Comparison of ENCODE assay signal across 23 mouse cellular contexts in genomic region chr13:80897411-80897810, GRCm38 (mm10). TPM values are rescaled to one million over a fixed set of nuclear protein-coding genes. Genes with fewer than 3 reads are reported as not detected.
DNase-seq lines count a peak whose midpoint lies in the region; ATAC-seq and TF ChIP-seq lines count a peak whose summit lies in the region.
"Had no signal": no experiment of that assay in that cellular context is flagged by ENCODE, and none has a peak within 500 bp of the region (broad histone marks: within the 10 kb centered on the region; RNA-seq: fewer than 3 reads in every experiment).

No protein-coding gene starts in this region.

- H3K27ac ChIP-seq in forebrain, embryonic 11.5 days (ENCODE audit: low read depth, low read length): no peak overlapping the region
- H3K27ac ChIP-seq in forebrain, embryonic 10.5 days: no peak overlapping the region
- peak overlapping the region; percentile 71 for H3K27ac ChIP-seq in liver, adult 2 months (replicated peaks; ENCODE audit: insufficient read depth, low read depth, low read length)
- H3K27ac ChIP-seq in forebrain, postnatal 0 days (ENCODE audit: low read depth, low read length): no peak overlapping the region
- H3K27ac ChIP-seq: embryonic facial prominence, embryonic 13.5 days; gastrocnemius, adult 2 months; heart, embryonic 13.5 days; limb, embryonic 15.5 days; stomach, embryonic 15.5 days had no signal

- no peaks in the 10 kb centered on the region for H3K4me1 ChIP-seq in forebrain, embryonic 11.5 days (replicated peaks; ENCODE audit: control insufficient read depth, insufficient read depth, low read length)
- H3K4me1 ChIP-seq in forebrain, embryonic 10.5 days: no peaks in the 10 kb centered on the region
- H3K4me1 ChIP-seq in liver, adult 2 months (ENCODE audit: control insufficient read depth, insufficient read depth, low read length): peaks cover 10% of the 10 kb centered on the region
- no peaks in the 10 kb centered on the region for H3K4me1 ChIP-seq in forebrain, postnatal 0 days (ENCODE audit: insufficient read depth)
- H3K4me1 ChIP-seq: embryonic facial prominence, embryonic 13.5 days; heart, embryonic 13.5 days; limb, embryonic 15.5 days; stomach, embryonic 15.5 days had no signal

- H3K79me2 ChIP-seq in liver, adult 2 months (ENCODE audit: control insufficient read depth, insufficient read depth, low read length): no peaks in the 10 kb centered on the region

- WGBS in forebrain, embryonic 11.5 days: 70% methylated on average over 1 of the region's 1 CpGs
- 40% methylated on average over 1 of the region's 1 CpGs for WGBS in forebrain, embryonic 10.5 days
- 24% methylated on average over 1 of the region's 1 CpGs for WGBS in liver, adult 2 months
- WGBS in forebrain, postnatal 0 days: 63% methylated on average over 1 of the region's 1 CpGs

- H3K36me3 ChIP-seq in forebrain, embryonic 11.5 days (ENCODE audit: control insufficient read depth, insufficient read depth, low read length): no peaks in the 10 kb centered on the region; the same call in 1 of the 2 replicates
- peaks cover 59% of the 10 kb centered on the region for H3K36me3 ChIP-seq in forebrain, embryonic 10.5 days (replicated peaks)
- peaks cover 24% of the 10 kb centered on the region for H3K36me3 ChIP-seq in liver, adult 2 months (ENCODE audit: control insufficient read depth, insufficient read depth, low read length)
- H3K36me3 ChIP-seq in forebrain, postnatal 0 days (ENCODE audit: insufficient read depth): peaks cover 35% of the 10 kb centered on the region

- H3K9me3 ChIP-seq in forebrain, embryonic 11.5 days (ENCODE audit: control insufficient read depth, low read length): no peaks in the 10 kb centered on the region
- no peaks in the 10 kb centered on the region for H3K9me3 ChIP-seq in forebrain, embryonic 10.5 days
- H3K9me3 ChIP-seq in forebrain, postnatal 0 days (ENCODE audit: low read length): no peaks in the 10 kb centered on the region
- H3K9me3 ChIP-seq: embryonic facial prominence, embryonic 13.5 days; heart, embryonic 13.5 days; limb, embryonic 15.5 days; stomach, embryonic 15.5 days had no signal

- DNase-seq in forebrain, embryonic 11.5 days (ENCODE audit: low spot score): no peak
- no peak for DNase-seq in forebrain, embryonic 10.5 days (ENCODE audit: extremely low spot score, low spot score)
- peak; percentile 58 for DNase-seq in liver, adult 2 months (ENCODE audit: extremely low read depth, low read depth, low spot score)
- DNase-seq in liver: no peak
- DNase-seq in ES-CJ7 (ENCODE audit: low read depth, low spot score): peak; percentile 56
- no peak for DNase-seq in forebrain, postnatal 0 days
- DNase-seq in right cerebral cortex, adult 2 months (ENCODE audit: low spot score in 2 of 2): no peak
- DNase-seq in heart, postnatal 4 days: no peak
- DNase-seq: adrenal gland, postnatal 36 days; cerebellum, adult 9-10 months; gastrocnemius, adult 2 months; heart, adult 11 months; kidney, adult 18-20 months; kidney, postnatal 36 days; layer of hippocampus, adult 9-11 months; lung, adult 2 months; right cerebral cortex, adult 18-20 months; spleen, adult 18-20 months had no signal

- H3K9ac ChIP-seq in forebrain, embryonic 11.5 days (ENCODE audit: low read length): no peak overlapping the region
- H3K9ac ChIP-seq in liver, adult 2 months (ENCODE audit: low read depth, low read length): no peak overlapping the region
- H3K9ac ChIP-seq in forebrain, postnatal 0 days: no peak overlapping the region
- H3K9ac ChIP-seq: embryonic facial prominence, embryonic 13.5 days; heart, embryonic 13.5 days; limb, embryonic 15.5 days; stomach, embryonic 15.5 days had no signal

- no peak overlapping the region for H3K4me2 ChIP-seq in forebrain, embryonic 11.5 days (ENCODE audit: low read depth, low read length, severe bottlenecking)
- H3K4me2 ChIP-seq in forebrain, postnatal 0 days (ENCODE audit: low read depth): no peak overlapping the region
- H3K4me2 ChIP-seq: embryonic facial prominence, embryonic 13.5 days; heart, embryonic 13.5 days; limb, embryonic 15.5 days; stomach, embryonic 15.5 days had no signal

- peak; percentile 51; the same call in 1 of the 2 replicates for ATAC-seq in forebrain, embryonic 11.5 days (replicated peaks; ENCODE audit: low FRiP score)
- ATAC-seq in forebrain, postnatal 0 days: peak; percentile 24; the same call in 1 of the 2 replicates
- ATAC-seq: activated CD4-positive, CD25-positive, alpha-beta regulatory T cell, adult 4 months had no signal

- no peak for TF ChIP-seq CTCF in liver, adult 2 months (IDR thresholded peaks at IDR 0.05; ENCODE audit: low read depth, low read length)
- no peak for TF ChIP-seq CTCF in forebrain, postnatal 0 days (IDR thresholded peaks at IDR 0.05; ENCODE audit: low read depth)

- no peaks in the 10 kb centered on the region for H3K27me3 ChIP-seq in forebrain, embryonic 11.5 days (ENCODE audit: control insufficient read depth, insufficient read depth, low read length)
- no peaks in the 10 kb centered on the region for H3K27me3 ChIP-seq in forebrain, embryonic 10.5 days (ENCODE audit: poor library complexity, severe bottlenecking)
- H3K27me3 ChIP-seq in liver, adult 2 months (ENCODE audit: control insufficient read depth, insufficient read depth, low read length): no peaks in the 10 kb centered on the region
- no peaks in the 10 kb centered on the region for H3K27me3 ChIP-seq in forebrain, postnatal 0 days (ENCODE audit: insufficient read depth, low read length)
- H3K27me3 ChIP-seq: embryonic facial prominence, embryonic 13.5 days; heart, embryonic 13.5 days; limb, embryonic 15.5 days; stomach, embryonic 15.5 days had no signal

- no peak for TF ChIP-seq POLR2A in liver, adult 2 months (IDR thresholded peaks at IDR 0.05; ENCODE audit: extremely low read depth, insufficient read depth, low read length)

- no peak overlapping the region for H3K4me3 ChIP-seq in forebrain, embryonic 11.5 days (ENCODE audit: low read depth, low read length)
- H3K4me3 ChIP-seq in forebrain, embryonic 10.5 days: no peak overlapping the region
- no peak overlapping the region for H3K4me3 ChIP-seq in liver, adult 2 months (ENCODE audit: insufficient read depth, low read depth, low read length)
- no peak overlapping the region for H3K4me3 ChIP-seq in forebrain, postnatal 0 days (ENCODE audit: low read depth, low read length)
- H3K4me3 ChIP-seq: embryonic facial prominence, embryonic 13.5 days; gastrocnemius, adult 2 months; heart, embryonic 13.5 days; limb, embryonic 15.5 days; stomach, embryonic 15.5 days had no signal

RNA-seq across cellular contexts. Expression of gene Arrdc3, which starts 14.2 kb away (rescaled TPM):
- 53.2 and 56.5 TPM in 2 replicates for polyA plus RNA-seq in forebrain, embryonic 11.5 days (2014; fragmentation: Nextera tagmentation; extraction: Ambion mirVana)
- 45.0 and 48.8 TPM in 2 replicates for polyA plus RNA-seq in forebrain, embryonic 10.5 days (2016; fragmentation: Nextera tagmentation; extraction: Ambion mirVana)
- total RNA-seq in liver, adult 2 months (2014; rRNA removed): 318 and 336 TPM in 2 replicates
- 68.9 and 87.1 TPM in 2 replicates for polyA plus RNA-seq in liver, adult 2 months (2012; rRNA removed)
- 90.6 and 99.8 TPM in 2 replicates for total RNA-seq in forebrain, postnatal 0 days (2014; rRNA removed)
- polyA plus RNA-seq in forebrain, postnatal 0 days (2015; fragmentation: Nextera tagmentation; extraction: Ambion mirVana): 56.5 and 58.6 TPM in 2 replicates
- total RNA-seq in heart, postnatal 4 days (2021): 10 to 100 TPM; 44.2 to 46.4 TPM

Comparison
In these comparisons a context has a peak if more than half of its experiments do, and no peak if none do; other contexts are left out.
1. DNase-seq: peak in liver, adult 2 months (single experiment) and ES-CJ7 (single experiment); none in forebrain, embryonic 11.5 days (single experiment), forebrain, embryonic 10.5 days (single experiment), liver (single experiment), forebrain, postnatal 0 days (single experiment), right cerebral cortex, adult 2 months (0 of 2) and heart, postnatal 4 days (single experiment).